Comparison of ENCODE assay signal across 12 mouse cellular contexts in genomic region chr2:135157961-135158360, GRCm38 (mm10).
DNase-seq lines count a peak whose midpoint lies in the region.
"Had no signal": no experiment of that assay in that cellular context is flagged by ENCODE, and none has a peak within 500 bp of the region (broad histone marks: within the 10 kb centered on the region; RNA-seq: fewer than 3 reads in every experiment).

No protein-coding gene starts in this region.

- peak; percentile 37 to 45 for DNase-seq in adrenal gland, postnatal 36 days
- no peak for DNase-seq in adrenal gland, postnatal 25 days
- peak; percentile 32 for DNase-seq in right cerebral cortex, adult 18-20 months
- DNase-seq in right cerebral cortex, postnatal 10 days (ENCODE audit: low spot score in 2 of 2), result no peak
- DNase-seq in NIH3T3 (ENCODE audit: low read depth), result peak; percentile 56
- no peak for DNase-seq in left cerebral cortex, adult 11 months (ENCODE audit: low spot score)
- DNase-seq in neural tube, embryonic 10.5 days (ENCODE audit: extremely low spot score, low spot score), result no peak
- DNase-seq: B cell, adult 2 months; cerebellum, adult 9-10 months; gastrocnemius, postnatal 14 days; heart, postnatal 36 days; kidney, adult 8-10 months had no signal

Comparison
In these comparisons a context has a peak if more than half of its experiments do, and no peak if none do; other contexts are left out.
1. DNase-seq: peak in adrenal gland, postnatal 36 days (2 of 2), right cerebral cortex, adult 18-20 months (single experiment) and NIH3T3 (single experiment); none in adrenal gland, postnatal 25 days (single experiment), right cerebral cortex, postnatal 10 days (0 of 2), left cerebral cortex, adult 11 months (single experiment) and neural tube, embryonic 10.5 days (single experiment).